Mouse (Mus musculus): Measurements from ENCODE around the gene Phf14. TPM values are rescaled to one million over a fixed set of nuclear protein-coding genes. Genes with fewer than 3 reads are reported as not detected.
A peak's percentile ranks its signal among the peaks of the same experiment; 100 is the strongest.

Phf14 gene
- polyA plus RNA-seq, 1 experiment from 2014 or later = 39.0 TPM

GRCm38 (mm10) chr6:12026804-12027537, 119.4 kb downstream of the Phf14 start:
- no peak for ATAC-seq (replicated peaks; ENCODE audit: extremely low read depth, insufficient read depth, low FRiP score)
- WGBS = 87% methylated on average over 2 of the region's 2 CpGs

GRCm38 (mm10) chr6:12034561-12034960, 127.0 kb downstream of the Phf14 start:
- Histone ChIP-seq H3K9me3 (replicated peaks; ENCODE audit: control insufficient read depth, low read length) (no peaks in the 10 kb centered on the region), H3K4me1 (ENCODE audit: control insufficient read depth, insufficient read depth, low read length) (no peaks in the 10 kb centered on the region), H3K36me3 (ENCODE audit: control insufficient read depth, insufficient read depth) (no peaks in the 10 kb centered on the region), H3K27me3 (ENCODE audit: control insufficient read depth, insufficient read depth, low read length) (no peaks in the 10 kb centered on the region), H3K9ac (ENCODE audit: low read length) (no peak overlapping the region), H3K4me2 (ENCODE audit: low read depth, low read length) (no peak overlapping the region), H3K4me3 (ENCODE audit: low read length) (no peak overlapping the region), H3K27ac (ENCODE audit: low read length) (no peak overlapping the region)
- WGBS = 56% methylated on average over 4 of the region's 4 CpGs
- no peak for ATAC-seq (replicated peaks; ENCODE audit: extremely low read depth, insufficient read depth, low FRiP score)

More at GRCm38 (mm10) chr6:12026804-12027537, 119.4 kb downstream of the Phf14 start:
- H3K36me3 ChIP-seq (ENCODE audit: control insufficient read depth, insufficient read depth) = no peaks in the 10 kb centered on the region
- H3K27ac ChIP-seq (ENCODE audit: low read length) = no peak overlapping the region
- H3K27me3 ChIP-seq (ENCODE audit: control insufficient read depth, insufficient read depth, low read length) = no peaks in the 10 kb centered on the region
- no peak overlapping the region for H3K4me2 ChIP-seq (ENCODE audit: low read depth, low read length)
- no peaks in the 10 kb centered on the region for H3K9me3 ChIP-seq (replicated peaks; ENCODE audit: control insufficient read depth, low read length)
- H3K4me1 ChIP-seq (ENCODE audit: control insufficient read depth, insufficient read depth, low read length) = no peaks in the 10 kb centered on the region
- no peak overlapping the region for H3K4me3 ChIP-seq (ENCODE audit: low read length)
- no peak overlapping the region for H3K9ac ChIP-seq (ENCODE audit: low read length)

- 82% methylated on average over 7 of the region's 7 CpGs for WGBS
- no peak for ATAC-seq (replicated peaks; ENCODE audit: extremely low read depth, insufficient read depth, low FRiP score)
These were observed 130.7 kb downstream of the Phf14 start for GRCm38 (mm10) chr6:12038268-12038667.

DNA sequence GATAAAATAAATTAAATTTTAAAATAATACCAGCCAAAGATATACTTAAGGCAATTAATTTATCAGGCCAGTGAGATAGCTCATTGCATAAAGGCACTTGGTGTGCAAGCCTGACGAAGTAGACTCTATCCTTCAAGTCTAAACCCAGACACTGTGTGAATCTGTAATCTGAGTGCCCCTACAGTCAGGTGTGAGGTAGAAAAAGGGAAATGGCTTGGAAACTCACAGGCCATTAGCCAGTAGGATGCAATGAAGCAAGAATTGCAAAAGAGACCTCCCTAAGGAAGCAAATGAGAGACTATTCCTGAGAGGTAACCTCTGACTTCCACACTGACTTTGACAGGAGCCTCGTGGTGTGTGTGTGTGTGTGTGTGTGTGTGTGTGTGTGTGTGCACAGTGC, 145.3 kb downstream of the Phf14 start:
- Histone ChIP-seq H3K4me1 (ENCODE audit: control insufficient read depth, insufficient read depth, low read length) (peaks cover 11% of the 10 kb centered on the region), H3K27ac (ENCODE audit: low read length) (no peak overlapping the region), H3K4me3 (ENCODE audit: low read length) (no peak overlapping the region), H3K27me3 (ENCODE audit: control insufficient read depth, insufficient read depth, low read length) (no peaks in the 10 kb centered on the region), H3K9ac (ENCODE audit: low read length) (no peak overlapping the region), H3K36me3 (ENCODE audit: control insufficient read depth, insufficient read depth) (peaks cover 3% of the 10 kb centered on the region), H3K4me2 (ENCODE audit: low read depth, low read length) (no peak overlapping the region), H3K9me3 (replicated peaks; ENCODE audit: control insufficient read depth, low read length) (no peaks in the 10 kb centered on the region)
- ATAC-seq (replicated peaks; ENCODE audit: extremely low read depth, insufficient read depth, low FRiP score) = no peak
- 73% methylated on average over 2 of the region's 2 CpGs for WGBS

More at GRCm38 (mm10) chr6:12038268-12038667, 130.7 kb downstream of the Phf14 start:
- Histone ChIP-seq H3K4me3 (ENCODE audit: low read length) (no peak overlapping the region), H3K27me3 (ENCODE audit: control insufficient read depth, insufficient read depth, low read length) (no peaks in the 10 kb centered on the region), H3K9ac (ENCODE audit: low read length) (no peak overlapping the region), H3K4me2 (ENCODE audit: low read depth, low read length) (no peak overlapping the region), H3K36me3 (ENCODE audit: control insufficient read depth, insufficient read depth) (no peaks in the 10 kb centered on the region), H3K4me1 (ENCODE audit: control insufficient read depth, insufficient read depth, low read length) (no peaks in the 10 kb centered on the region), H3K9me3 (replicated peaks; ENCODE audit: control insufficient read depth, low read length) (no peaks in the 10 kb centered on the region), H3K27ac (ENCODE audit: low read length) (no peak overlapping the region)

GRCm38 (mm10) chr6:12054149-12054548, 146.5 kb downstream of the Phf14 start:
- 0 out of 2 replicates have a peak overlapping the region, but pooled peaks have one; percentile 4 for H3K4me3 ChIP-seq (ENCODE audit: low read length)
- ATAC-seq (replicated peaks; ENCODE audit: extremely low read depth, insufficient read depth, low FRiP score) = peak; percentile 88
- peak overlapping the region; percentile 41 for H3K4me2 ChIP-seq (ENCODE audit: low read depth, low read length)

GRCm38 (mm10) chr6:12058717-12059116, 151.1 kb downstream of the Phf14 start:
- Histone ChIP-seq H3K27ac (ENCODE audit: low read length) (no peak overlapping the region), H3K36me3 (ENCODE audit: control insufficient read depth, insufficient read depth) (no peaks in the 10 kb centered on the region), H3K9me3 (replicated peaks; ENCODE audit: control insufficient read depth, low read length) (no peaks in the 10 kb centered on the region), H3K4me2 (ENCODE audit: low read depth, low read length) (no peak overlapping the region), H3K4me1 (ENCODE audit: control insufficient read depth, insufficient read depth, low read length) (peaks cover 8% of the 10 kb centered on the region), H3K27me3 (ENCODE audit: control insufficient read depth, insufficient read depth, low read length) (no peaks in the 10 kb centered on the region), H3K4me3 (ENCODE audit: low read length) (no peak overlapping the region), H3K9ac (ENCODE audit: low read length) (no peak overlapping the region)
- 88% methylated on average over 5 of the region's 5 CpGs for WGBS
- ATAC-seq (replicated peaks; ENCODE audit: extremely low read depth, insufficient read depth, low FRiP score) = no peak

More at GRCm38 (mm10) chr6:12054149-12054548, 146.5 kb downstream of the Phf14 start:
- Histone ChIP-seq H3K36me3 (ENCODE audit: control insufficient read depth, insufficient read depth) (no peaks in the 10 kb centered on the region), H3K27ac (ENCODE audit: low read length) (peak overlapping the region; percentile 81), H3K9ac (ENCODE audit: low read length) (peak overlapping the region; percentile 29; the same call in 1 of the 2 replicates), H3K4me1 (ENCODE audit: control insufficient read depth, insufficient read depth, low read length) (peaks cover 11% of the 10 kb centered on the region), H3K9me3 (replicated peaks; ENCODE audit: control insufficient read depth, low read length) (no peaks in the 10 kb centered on the region), H3K27me3 (ENCODE audit: control insufficient read depth, insufficient read depth, low read length) (no peaks in the 10 kb centered on the region)
- whole genome bisulfite sequencing = 22% methylated on average over 3 of the region's 3 CpGs

DNA sequence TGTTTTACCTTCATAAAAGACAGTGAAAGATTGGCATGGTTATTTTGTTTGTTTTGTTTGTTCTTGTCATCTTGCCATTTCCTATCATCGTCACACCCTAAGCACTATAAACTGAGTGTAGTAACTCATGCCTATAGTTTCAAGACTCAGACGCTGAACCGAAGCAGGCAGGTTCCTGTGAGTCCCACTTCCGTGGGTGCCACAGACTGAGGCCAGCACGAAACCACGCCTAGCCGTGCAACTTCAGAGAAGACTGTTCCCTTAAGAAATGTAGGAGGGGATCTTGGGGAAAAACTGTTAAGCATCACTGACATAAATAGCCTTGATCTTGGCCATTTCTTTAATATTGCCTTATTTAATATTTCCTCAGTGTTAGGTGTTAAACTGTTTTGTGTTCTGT, 152.4 kb downstream of the Phf14 start:
- H3K27ac ChIP-seq (ENCODE audit: low read length) = no peak overlapping the region
- H3K36me3 ChIP-seq (ENCODE audit: control insufficient read depth, insufficient read depth) = peaks cover 2% of the 10 kb centered on the region; the same call in 1 of the 2 replicates
- no peak overlapping the region for H3K9ac ChIP-seq (ENCODE audit: low read length)
- no peaks in the 10 kb centered on the region for H3K27me3 ChIP-seq (ENCODE audit: control insufficient read depth, insufficient read depth, low read length)
- WGBS = 85% methylated on average over 7 of the region's 7 CpGs
- H3K4me3 ChIP-seq (ENCODE audit: low read length) = no peak overlapping the region
- H3K9me3 ChIP-seq (replicated peaks; ENCODE audit: control insufficient read depth, low read length) = no peaks in the 10 kb centered on the region
- H3K4me1 ChIP-seq (ENCODE audit: control insufficient read depth, insufficient read depth, low read length) = no peaks in the 10 kb centered on the region
- no peak overlapping the region for H3K4me2 ChIP-seq (ENCODE audit: low read depth, low read length)
- no peak for ATAC-seq (replicated peaks; ENCODE audit: extremely low read depth, insufficient read depth, low FRiP score)

- H3K9me3 ChIP-seq (replicated peaks; ENCODE audit: control insufficient read depth, low read length) = no peaks in the 10 kb centered on the region
- H3K27me3 ChIP-seq (ENCODE audit: control insufficient read depth, insufficient read depth, low read length) = no peaks in the 10 kb centered on the region
- no peak overlapping the region for H3K4me3 ChIP-seq (ENCODE audit: low read length)
- ATAC-seq (replicated peaks; ENCODE audit: extremely low read depth, insufficient read depth, low FRiP score) = no peak
- no peak overlapping the region for H3K9ac ChIP-seq (ENCODE audit: low read length)
- 74% methylated on average over 9 of the region's 9 CpGs for WGBS
- peaks cover 2% of the 10 kb centered on the region; the same call in 1 of the 2 replicates for H3K36me3 ChIP-seq (ENCODE audit: control insufficient read depth, insufficient read depth)
- no peaks in the 10 kb centered on the region for H3K4me1 ChIP-seq (ENCODE audit: control insufficient read depth, insufficient read depth, low read length)
- H3K4me2 ChIP-seq (ENCODE audit: low read depth, low read length) = no peak overlapping the region
- no peak overlapping the region for H3K27ac ChIP-seq (ENCODE audit: low read length)
These were observed 153.0 kb downstream of the Phf14 start for GRCm38 (mm10) chr6:12060452-12061140.

- Histone ChIP-seq H3K4me3 (ENCODE audit: low read length) (no peak overlapping the region), H3K36me3 (ENCODE audit: control insufficient read depth, insufficient read depth) (peaks cover 4% of the 10 kb centered on the region), H3K4me2 (ENCODE audit: low read depth, low read length) (no peak overlapping the region), H3K27me3 (ENCODE audit: control insufficient read depth, insufficient read depth, low read length) (no peaks in the 10 kb centered on the region), H3K4me1 (ENCODE audit: control insufficient read depth, insufficient read depth, low read length) (peaks cover 4% of the 10 kb centered on the region), H3K27ac (ENCODE audit: low read length) (no peak overlapping the region), H3K9me3 (replicated peaks; ENCODE audit: control insufficient read depth, low read length) (no peaks in the 10 kb centered on the region), H3K9ac (ENCODE audit: low read length) (no peak overlapping the region)
- ATAC-seq (replicated peaks; ENCODE audit: extremely low read depth, insufficient read depth, low FRiP score) = no peak
- 85% methylated on average over 4 of the region's 4 CpGs for WGBS
These were observed 160.3 kb downstream of the Phf14 start for GRCm38 (mm10) chr6:12067956-12068355.

Measured in heart, embryonic 16.5 days (tissue).